25 mouse cellular contexts compared by ENCODE assay signal in the genomic region with DNA sequence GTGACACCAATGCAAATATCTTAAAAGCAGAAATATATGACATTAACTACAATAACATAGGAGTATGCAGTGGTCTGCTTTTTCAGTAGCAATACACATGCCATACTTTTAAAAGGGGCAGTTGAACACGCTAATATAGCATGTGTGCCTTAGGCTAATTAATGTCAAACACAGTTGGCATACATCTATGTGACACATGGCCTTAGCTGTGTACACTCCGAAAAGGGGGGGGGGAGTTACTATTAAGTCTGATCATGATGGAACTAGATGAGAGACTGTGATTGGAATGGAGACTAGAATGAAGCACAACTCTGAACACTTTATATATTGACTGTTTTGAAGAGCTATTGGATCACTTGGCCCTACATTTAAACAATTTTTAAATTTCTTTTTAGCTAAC.
DNase-seq lines count a peak whose midpoint lies in the region; ATAC-seq and TF ChIP-seq lines count a peak whose summit lies in the region.
"Had no signal": no experiment of that assay in that cellular context is flagged by ENCODE, and none has a peak within 500 bp of the region (broad histone marks: within the 10 kb centered on the region; RNA-seq: fewer than 3 reads in every experiment).

No protein-coding gene starts in this region.

- no peaks in the 10 kb centered on the region for H3K27me3 ChIP-seq in forebrain, embryonic 15.5 days
- no peaks in the 10 kb centered on the region for H3K27me3 ChIP-seq in forebrain, embryonic 16.5 days (replicated peaks; ENCODE audit: control insufficient read depth, insufficient read depth, low read length)
- H3K27me3 ChIP-seq: CH12.LX; embryonic facial prominence, embryonic 13.5 days; embryonic facial prominence, embryonic 15.5 days; forebrain, embryonic 12.5 days had no signal

- H3K4me1 ChIP-seq in forebrain, embryonic 15.5 days, result no peaks in the 10 kb centered on the region
- H3K4me1 ChIP-seq in forebrain, embryonic 16.5 days (replicated peaks; ENCODE audit: control insufficient read depth, insufficient read depth, low read length), result no peaks in the 10 kb centered on the region
- H3K4me1 ChIP-seq: embryonic facial prominence, embryonic 13.5 days; embryonic facial prominence, embryonic 15.5 days; forebrain, embryonic 10.5 days; forebrain, embryonic 12.5 days had no signal

- H3K4me3 ChIP-seq in forebrain, embryonic 15.5 days, result no peak overlapping the region
- no peak overlapping the region for H3K4me3 ChIP-seq in forebrain, embryonic 16.5 days (replicated peaks; ENCODE audit: low read length)
- no peak overlapping the region for H3K4me3 ChIP-seq in layer of hippocampus, adult 2 months
- H3K4me3 ChIP-seq: embryonic facial prominence, embryonic 13.5 days; embryonic facial prominence, embryonic 15.5 days; erythroblast, embryonic 14.5 days; forebrain, embryonic 10.5 days; forebrain, embryonic 12.5 days had no signal

- no peaks in the 10 kb centered on the region for H3K36me3 ChIP-seq in forebrain, embryonic 15.5 days
- H3K36me3 ChIP-seq in forebrain, embryonic 16.5 days (ENCODE audit: control insufficient read depth, insufficient read depth), result no peaks in the 10 kb centered on the region
- H3K36me3 ChIP-seq: embryonic facial prominence, embryonic 13.5 days; embryonic facial prominence, embryonic 15.5 days; forebrain, embryonic 10.5 days; forebrain, embryonic 12.5 days; G1E had no signal

- H3K9me3 ChIP-seq in forebrain, embryonic 15.5 days, result no peaks in the 10 kb centered on the region
- H3K9me3 ChIP-seq in forebrain, embryonic 16.5 days (ENCODE audit: control insufficient read depth, low read length), result no peaks in the 10 kb centered on the region
- H3K9me3 ChIP-seq: embryonic facial prominence, embryonic 13.5 days; embryonic facial prominence, embryonic 15.5 days; forebrain, embryonic 10.5 days; forebrain, embryonic 12.5 days; G1E had no signal

- H3K9ac ChIP-seq in forebrain, embryonic 15.5 days (replicated peaks), result no peak overlapping the region
- no peak overlapping the region for H3K9ac ChIP-seq in forebrain, embryonic 16.5 days (replicated peaks; ENCODE audit: low read depth, low read length)
- H3K9ac ChIP-seq: embryonic facial prominence, embryonic 13.5 days; embryonic facial prominence, embryonic 15.5 days; forebrain, embryonic 12.5 days had no signal

- no peak for ATAC-seq in forebrain, embryonic 15.5 days (replicated peaks)
- no peak for ATAC-seq in forebrain, embryonic 16.5 days
- ATAC-seq: activated CD4-positive, CD25-positive, alpha-beta regulatory T cell, adult 4 months; CD4-positive, CD25-positive, alpha-beta regulatory T cell, adult 4 months; Patski had no signal

- H3K4me2 ChIP-seq in forebrain, embryonic 15.5 days (replicated peaks), result no peak overlapping the region
- no peak overlapping the region for H3K4me2 ChIP-seq in forebrain, embryonic 16.5 days (ENCODE audit: low read length)
- H3K4me2 ChIP-seq: embryonic facial prominence, embryonic 13.5 days; embryonic facial prominence, embryonic 15.5 days; forebrain, embryonic 12.5 days had no signal

- no peak for TF ChIP-seq CTCF in layer of hippocampus, adult 2 months (conservative IDR thresholded peaks at IDR 0.05)

- WGBS in forebrain, embryonic 15.5 days, result 66% methylated on average over 2 of the region's 2 CpGs
- WGBS in forebrain, embryonic 16.5 days, result 58% methylated on average over 2 of the region's 2 CpGs

- peak overlapping the region; percentile 59 for H3K27ac ChIP-seq in forebrain, embryonic 15.5 days (replicated peaks)
- no peak overlapping the region for H3K27ac ChIP-seq in forebrain, embryonic 16.5 days (ENCODE audit: low read length)
- H3K27ac ChIP-seq in layer of hippocampus, adult 2 months, result no peak overlapping the region
- H3K27ac ChIP-seq: embryonic facial prominence, embryonic 13.5 days; embryonic facial prominence, embryonic 15.5 days; forebrain, embryonic 10.5 days; forebrain, embryonic 12.5 days had no signal

- DNase-seq in cerebellum, postnatal 10 days, result peak; percentile 4 to 14
- DNase-seq in cerebellum, adult 11-12 months, result no peak
- DNase-seq in retina, postnatal 1 day, result peak; percentile 40
- no peak for DNase-seq in layer of hippocampus, adult 2 months (ENCODE audit: low spot score in 2 of 2)
- DNase-seq: adrenal gland, adult 8-10 months; adrenal gland, postnatal 14 days; adrenal gland, postnatal 36 days; B cell, adult 2 months; cerebellum, adult 11 months; cerebellum, adult 2 months; cerebellum, adult 9-10 months; cerebellum, postnatal 36 days; embryo, embryonic 11 days had no signal

Comparison
In these comparisons a context has a peak if more than half of its experiments do, and no peak if none do; other contexts are left out.
1. DNase-seq: peak in cerebellum, postnatal 10 days (2 of 2) and retina, postnatal 1 day (single experiment); none in cerebellum, adult 11-12 months (single experiment) and layer of hippocampus, adult 2 months (0 of 2).